8 mouse cellular contexts compared by ENCODE assay signal in genomic region chr4:124985671-124986602, GRCm38 (mm10). TPM values are rescaled to one million over a fixed set of nuclear protein-coding genes. Genes with fewer than 3 reads are reported as not detected.
A peak's percentile ranks its signal among the peaks of the same experiment; 100 is the strongest.
DNase-seq lines count a peak whose midpoint lies in the region; ATAC-seq lines count a peak whose summit lies in the region.

Rspo1 (plus strand) TSS chr4:124986430.

- DNase-seq in ovary, postnatal 36 days (ENCODE audit: low spot score), result peak; percentile 48
- no peak for DNase-seq in ovary, adult 18-20 months (ENCODE audit: low spot score)
- DNase-seq in lung, postnatal 36 days, result peak; percentile 23
- DNase-seq in thymus, postnatal 25 days, result no peak
- DNase-seq in cerebellum, adult 9-10 months, result no peak

- H3K27ac ChIP-seq in embryonic facial prominence, embryonic 15.5 days (replicated peaks), result peak within 1 kb of the TSS; percentile 51; the same call in 1 of the 2 replicates
- no peak within 1 kb of the TSS for H3K27ac ChIP-seq in hindbrain, embryonic 15.5 days (replicated peaks)

- peak within 1 kb of the TSS; percentile 45 for H3K9ac ChIP-seq in embryonic facial prominence, embryonic 15.5 days
- no peak within 1 kb of the TSS for H3K9ac ChIP-seq in hindbrain, embryonic 15.5 days

- ATAC-seq in embryonic facial prominence, embryonic 15.5 days (ENCODE audit: insufficient number of reproducible peaks, low FRiP score, low TSS enrichment, low read depth), result peak; percentile 66
- ATAC-seq in hindbrain, embryonic 15.5 days (ENCODE audit: low FRiP score, low read depth), result no peak
- ATAC-seq in frontal cortex, adult (ENCODE audit: low TSS enrichment), result no peak

- no peaks in the 10 kb centered on the region for H3K9me3 ChIP-seq in embryonic facial prominence, embryonic 15.5 days (replicated peaks)
- no peaks in the 10 kb centered on the region for H3K9me3 ChIP-seq in hindbrain, embryonic 15.5 days

- peaks cover 90% of the 10 kb centered on the region for H3K27me3 ChIP-seq in embryonic facial prominence, embryonic 15.5 days
- H3K27me3 ChIP-seq in hindbrain, embryonic 15.5 days, result peaks cover 86% of the 10 kb centered on the region

- peaks cover 52% of the 10 kb centered on the region for H3K4me1 ChIP-seq in embryonic facial prominence, embryonic 15.5 days
- H3K4me1 ChIP-seq in hindbrain, embryonic 15.5 days (replicated peaks), result peaks cover 36% of the 10 kb centered on the region

- peak within 1 kb of the TSS; percentile 80 for H3K4me2 ChIP-seq in embryonic facial prominence, embryonic 15.5 days (replicated peaks)
- H3K4me2 ChIP-seq in hindbrain, embryonic 15.5 days, result peak within 1 kb of the TSS; percentile 58

- H3K36me3 ChIP-seq in embryonic facial prominence, embryonic 15.5 days, result no peaks in the 10 kb centered on the region
- H3K36me3 ChIP-seq in hindbrain, embryonic 15.5 days, result no peaks in the 10 kb centered on the region

- peak within 1 kb of the TSS; percentile 56 for H3K4me3 ChIP-seq in embryonic facial prominence, embryonic 15.5 days (replicated peaks)
- peak within 1 kb of the TSS; percentile 35 for H3K4me3 ChIP-seq in hindbrain, embryonic 15.5 days

- WGBS in embryonic facial prominence, embryonic 15.5 days, result under 1% methylated on average over 50 of the region's 62 CpGs
- 1% methylated on average over 48 of the region's 62 CpGs for WGBS in hindbrain, embryonic 15.5 days

RNA-seq across cellular contexts. Expression of gene Rspo1, which starts in this region (rescaled TPM):
- polyA plus RNA-seq in embryonic facial prominence, embryonic 15.5 days (2015; fragmentation: Nextera tagmentation; extraction: Ambion mirVana), result 21.7 and 23.5 TPM in 2 replicates
- 2.0 and 3.4 TPM in 2 replicates for polyA plus RNA-seq in hindbrain, embryonic 15.5 days (2015; fragmentation: Nextera tagmentation; extraction: Ambion mirVana)

Comparison
In these comparisons a context has a peak if more than half of its experiments do, and no peak if none do; other contexts are left out.
1. DNase-seq: peak in ovary, postnatal 36 days (single experiment) and lung, postnatal 36 days (single experiment); none in ovary, adult 18-20 months (single experiment), thymus, postnatal 25 days (single experiment) and cerebellum, adult 9-10 months (single experiment).